Mouse (Mus musculus) thymus, postnatal 36 days (tissue): ENCODE measurements around the gene Setd5.

Experiments used
- DNase-seq, 2 experiments: peaks; one replicate each; pipeline ENCODE4 v3.0.0; 2022; ENCODE audit warnings: mixed read lengths in 2 of 2

The Setd5 gene

DNA sequence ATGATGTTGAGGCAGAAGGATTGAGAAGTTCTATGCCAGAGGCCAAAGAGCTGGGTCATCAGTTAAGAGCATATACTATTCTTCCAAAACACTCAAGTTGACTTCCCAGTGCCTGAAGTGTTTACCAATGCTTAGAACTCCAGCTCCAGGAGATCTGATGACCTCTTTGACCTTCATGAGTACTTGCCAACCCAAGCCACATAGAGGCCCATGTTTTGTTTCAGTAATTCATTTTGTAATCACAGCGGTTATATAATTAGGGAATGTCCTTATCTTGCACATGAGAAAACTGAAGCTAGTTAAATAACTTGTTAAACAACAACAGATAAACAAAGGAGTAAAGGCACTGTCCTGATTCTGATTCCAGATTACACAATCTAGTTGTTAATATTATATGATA, 67.6 kb downstream of the Setd5 start:
- DNase-seq, result no peak

DNA sequence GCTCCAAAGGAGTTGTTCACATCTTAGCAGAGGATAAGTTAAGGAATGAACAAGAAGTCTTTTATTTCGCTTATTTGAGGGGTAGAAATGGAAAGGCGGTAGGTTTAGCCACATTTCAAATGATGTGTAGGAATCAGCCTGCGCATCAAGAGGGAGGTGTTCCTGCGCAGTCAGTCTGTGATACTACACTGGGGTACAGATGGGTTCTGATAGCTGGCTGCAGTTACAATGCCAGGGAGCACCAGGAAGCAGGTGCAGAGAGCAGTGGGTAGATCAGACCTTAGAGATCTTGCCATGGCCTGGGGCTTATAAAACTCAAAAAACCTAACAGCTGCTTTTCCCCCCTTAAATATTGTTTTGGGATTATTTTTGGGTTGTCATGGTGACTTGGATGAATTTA, 68.1 kb downstream of the Setd5 start:
- no peak for DNase-seq

DNA sequence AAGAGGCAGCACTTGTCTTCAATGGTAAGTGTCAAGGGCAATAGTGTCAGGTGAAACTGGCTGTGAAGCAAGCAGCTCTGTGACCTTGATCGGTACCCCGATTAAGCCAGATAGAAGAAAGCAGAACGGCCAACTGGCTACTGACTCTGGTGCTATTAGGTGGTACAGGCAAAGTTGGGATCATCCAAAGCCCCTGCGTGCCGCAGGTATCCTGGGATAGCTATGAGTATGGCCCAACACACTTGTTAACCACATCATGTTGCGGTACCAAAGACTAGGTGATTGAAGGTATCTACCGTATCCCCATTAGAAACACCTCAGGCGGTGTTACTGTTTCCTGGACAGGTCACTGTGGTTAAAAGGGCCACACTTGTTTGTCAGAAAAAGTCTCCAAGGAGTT, 76.9 kb downstream of the Setd5 start:
- DNase-seq, result no peak

GRCm38 (mm10) chr6:113154886-113155285, 77.7 kb downstream of the Setd5 start:
- no peak for DNase-seq

GRCm38 (mm10) chr6:113156064-113156463, 78.9 kb downstream of the Setd5 start:
- no peak for DNase-seq

- DNase-seq, result no peak
Observed at GRCm38 (mm10) chr6:113160106-113160505, 82.9 kb downstream of the Setd5 start.

GRCm38 (mm10) chr6:113161982-113162381, 84.8 kb downstream of the Setd5 start:
- DNase-seq, result no peak

GRCm38 (mm10) chr6:113163513-113163912, 86.3 kb downstream of the Setd5 start:
- no peak for DNase-seq

- no peak for DNase-seq
Observed at GRCm38 (mm10) chr6:113166661-113167251, 89.6 kb downstream of the Setd5 start.

DNA sequence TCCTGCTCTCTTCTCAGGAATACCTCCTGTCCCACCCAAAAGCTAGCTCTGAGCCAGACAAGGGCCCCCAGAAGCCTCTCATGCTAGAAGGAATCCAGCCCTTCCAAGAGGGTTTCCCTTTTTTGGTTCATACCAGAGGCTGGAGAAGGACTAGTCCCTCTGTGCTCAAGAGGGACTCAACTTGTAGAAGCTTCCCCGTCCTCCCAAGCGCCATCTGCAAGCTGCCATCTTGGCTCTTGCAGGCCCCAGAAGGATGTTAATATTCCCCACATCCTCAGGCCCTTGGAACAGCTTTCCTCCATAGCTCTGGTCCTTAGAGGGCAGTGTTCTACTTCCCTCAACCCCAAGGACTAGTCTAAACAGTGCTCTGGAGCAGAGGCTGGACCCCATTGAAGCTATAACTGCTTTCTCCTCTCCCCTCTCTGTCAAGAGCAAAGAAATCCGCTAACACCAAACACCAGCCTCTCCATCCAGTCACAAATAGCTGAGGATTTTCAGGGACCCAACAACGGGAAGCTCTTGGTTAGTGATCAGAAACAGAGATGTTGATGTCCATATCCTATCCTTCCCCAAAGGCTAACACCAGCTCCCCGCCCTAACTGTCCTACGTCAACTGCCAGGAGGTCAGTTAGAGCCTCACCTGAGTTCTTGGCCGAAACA, 91.3 kb downstream of the Setd5 start:
- DNase-seq, result no peak

DNA sequence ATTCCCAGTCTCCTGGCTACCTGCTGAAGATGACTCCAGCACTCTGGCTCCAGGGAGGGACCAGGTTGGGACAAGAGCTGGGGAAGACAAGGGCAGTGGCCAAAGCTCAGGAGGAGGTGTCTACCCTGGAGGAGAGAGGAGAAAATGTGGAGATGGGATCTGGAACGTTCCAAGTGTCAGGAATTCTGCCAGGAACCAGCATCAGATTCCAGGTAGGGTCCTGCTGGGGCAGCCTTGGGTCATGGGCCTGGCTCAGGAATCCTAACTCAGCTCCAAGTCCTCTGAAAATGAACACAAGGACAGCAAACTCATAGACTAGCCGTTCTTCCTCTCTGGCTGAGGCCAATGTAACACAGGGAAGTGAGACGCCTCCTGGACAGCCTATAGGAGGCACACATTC, 92.7 kb downstream of the Setd5 start:
- DNase-seq, result no peak

- DNase-seq, result no peak
Observed at GRCm38 (mm10) chr6:113170651-113171050, 93.5 kb downstream of the Setd5 start.

DNA sequence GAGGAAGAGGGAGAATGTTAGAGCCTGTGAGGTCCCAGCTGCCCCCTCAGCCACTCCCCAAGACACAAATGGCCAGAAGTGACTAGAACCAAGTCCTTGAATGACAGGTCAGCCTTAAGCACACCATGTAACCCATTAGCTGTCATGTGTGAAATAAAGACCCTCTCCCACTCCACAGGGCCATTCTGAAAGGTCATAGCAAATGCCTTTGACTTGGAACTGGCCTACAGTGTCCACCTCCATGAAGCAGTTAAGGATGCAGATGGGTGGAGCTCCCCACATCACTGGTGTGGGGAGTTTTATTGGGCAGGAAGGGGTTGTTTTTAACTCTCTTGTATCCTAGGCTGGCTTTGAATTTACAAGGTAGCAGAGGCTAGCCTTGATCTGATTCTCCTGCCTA, 94.8 kb downstream of the Setd5 start:
- DNase-seq, result no peak

GRCm38 (mm10) chr6:113172568-113172967, 95.4 kb downstream of the Setd5 start:
- DNase-seq, result peak; percentile 49 to 57

DNA sequence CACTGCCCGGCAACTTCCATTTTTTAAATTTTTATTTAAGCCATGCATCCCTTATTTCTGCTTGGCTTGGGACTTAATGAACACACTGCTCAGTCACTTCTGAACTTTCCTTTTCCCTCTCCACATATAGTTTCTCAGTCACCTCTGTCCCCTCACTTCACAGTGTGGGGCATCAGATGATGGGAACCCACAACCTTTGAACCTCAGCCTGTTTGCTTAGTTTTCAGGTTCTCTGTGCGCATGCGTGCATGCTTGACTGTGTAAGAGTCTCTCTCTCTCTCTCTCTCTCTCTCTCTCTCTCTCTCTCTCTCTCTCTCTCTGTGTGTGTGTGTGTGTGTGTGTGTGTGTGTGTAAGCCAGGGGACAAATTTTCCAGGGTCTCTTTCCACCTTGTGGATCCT, 98.3 kb downstream of the Setd5 start:
- no peak for DNase-seq

DNA sequence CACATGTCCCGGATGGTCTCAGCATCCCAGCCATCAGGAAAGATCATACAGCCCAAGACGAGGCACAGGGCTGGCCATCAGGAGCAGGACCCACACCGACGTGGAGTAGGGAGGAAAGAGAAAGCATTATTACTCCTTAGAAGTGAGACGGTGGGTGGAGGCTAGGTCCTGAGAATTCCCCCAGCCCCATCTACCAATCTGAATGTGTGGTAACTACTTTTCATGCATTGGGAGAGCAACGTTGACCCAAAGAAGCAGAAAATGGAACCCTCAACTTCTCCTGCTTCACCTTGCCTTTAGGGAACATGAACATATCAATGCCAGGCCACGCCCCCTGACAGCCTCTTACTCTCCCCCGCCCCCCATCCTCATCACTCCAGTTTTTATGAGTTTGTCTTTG, 99.4 kb downstream of the Setd5 start:
- DNase-seq, result no peak

GRCm38 (mm10) chr6:113178286-113179194, 101.4 kb downstream of the Setd5 start:
- DNase-seq, result no peak

GRCm38 (mm10) chr6:113179195-113179733, 102.1 kb downstream of the Setd5 start:
- DNase-seq, result no peak

DNA sequence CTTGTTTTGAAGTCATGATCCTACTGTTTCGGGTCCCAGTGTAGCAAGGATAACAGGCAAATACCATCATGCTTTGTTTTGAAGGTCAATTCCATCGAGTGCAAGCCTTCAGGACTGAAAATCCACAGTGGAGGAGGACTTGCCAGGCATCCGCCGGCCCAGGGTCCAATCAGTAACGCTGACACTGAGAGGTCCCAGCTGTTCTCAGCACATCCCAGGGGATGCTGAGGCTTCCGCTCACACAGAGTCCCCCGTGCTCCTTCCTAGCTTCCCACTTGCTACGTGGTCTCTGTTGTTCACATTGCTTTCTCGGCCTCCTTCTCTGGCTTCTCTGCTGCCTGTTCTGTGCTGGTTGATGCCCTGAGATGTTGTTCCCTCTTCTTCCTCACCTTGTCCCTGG, 107.0 kb downstream of the Setd5 start:
- DNase-seq, result no peak

- no peak for DNase-seq
Observed at GRCm38 (mm10) chr6:113184866-113185525, 107.8 kb downstream of the Setd5 start.

- DNase-seq, result no peak
Observed at GRCm38 (mm10) chr6:113193765-113194460, 116.7 kb downstream of the Setd5 start.

DNA sequence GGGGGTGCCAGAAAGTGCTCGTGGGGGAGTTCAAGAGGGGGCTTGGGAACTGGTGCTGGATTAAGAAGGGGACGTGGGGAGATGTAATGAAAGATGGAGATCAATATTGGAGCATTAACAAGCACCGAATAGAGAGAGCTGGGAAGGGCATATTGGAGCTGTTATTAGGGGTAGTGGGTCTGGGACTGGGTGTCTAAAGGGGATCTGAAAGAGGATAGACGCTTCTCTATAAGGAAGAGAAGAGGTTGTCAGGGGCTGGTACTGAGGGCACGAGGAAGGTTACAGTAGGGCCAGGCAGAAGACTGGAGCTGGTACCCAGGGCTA, 117.3 kb downstream of the Setd5 start:
- DNase-seq, result no peak
